Mouse (Mus musculus): ENCODE measurements around the gene Ppil1. TPM values are rescaled to one million over a fixed set of nuclear protein-coding genes. Genes with fewer than 3 reads are reported as not detected.
"Not testable (repeated sequence)": the region's sequence is repeated elsewhere in the genome, so short reads cannot be mapped to it uniquely, and the experiment has no call there.

Gene Ppil1
- polyA plus RNA-seq, 1 experiment from 2014 or later: 59.1 TPM

- H3K36me3 ChIP-seq (ENCODE audit: control insufficient read depth, insufficient read depth): peaks cover 36% of the 10 kb centered on the region
- H3K27me3 ChIP-seq (replicated peaks; ENCODE audit: control insufficient read depth, insufficient read depth, low read length): no peaks in the 10 kb centered on the region
- TF ChIP-seq CTCF (IDR thresholded peaks at IDR 0.05; ENCODE audit: low read depth): no peak
- H3K9ac ChIP-seq (ENCODE audit: low read depth, low read length): no peak overlapping the region
- ATAC-seq: no peak
- WGBS: 84% methylated on average over 2 of the region's 2 CpGs
- no peaks in the 10 kb centered on the region for H3K9me3 ChIP-seq (ENCODE audit: control insufficient read depth)
- H3K27ac ChIP-seq (ENCODE audit: low read depth, low read length): no peak overlapping the region
- H3K4me3 ChIP-seq (ENCODE audit: low read depth, low read length): no peak overlapping the region
- no peak overlapping the region for H3K4me2 ChIP-seq (replicated peaks; ENCODE audit: low read depth)
- peaks cover 3% of the 10 kb centered on the region; the same call in 1 of the 2 replicates for H3K4me1 ChIP-seq (replicated peaks; ENCODE audit: control insufficient read depth, insufficient read depth, low read length)
Observed at GRCm38 (mm10) chr17:29258921-29259320, 5.1 kb downstream of the Ppil1 start.

GRCm38 (mm10) chr17:29258025-29258558 lies 5.9 kb downstream of the Ppil1 start:
- H3K27ac ChIP-seq (ENCODE audit: low read depth, low read length): peak overlapping the region; percentile 64
- no peak overlapping the region for H3K9ac ChIP-seq (ENCODE audit: low read depth, low read length)
- H3K4me2 ChIP-seq (replicated peaks; ENCODE audit: low read depth): no peak overlapping the region

GRCm38 (mm10) chr17:29257001-29257511 lies 6.9 kb downstream of the Ppil1 start:
- Histone ChIP-seq H3K9ac (ENCODE audit: low read depth, low read length) (no peak overlapping the region), H3K4me1 (replicated peaks; ENCODE audit: control insufficient read depth, insufficient read depth, low read length) (no peaks in the 10 kb centered on the region; the same call in 1 of the 2 replicates), H3K9me3 (ENCODE audit: control insufficient read depth) (no peaks in the 10 kb centered on the region), H3K4me3 (ENCODE audit: low read depth, low read length) (no peak overlapping the region), H3K4me2 (replicated peaks; ENCODE audit: low read depth) (no peak overlapping the region), H3K27me3 (replicated peaks; ENCODE audit: control insufficient read depth, insufficient read depth, low read length) (no peaks in the 10 kb centered on the region), H3K36me3 (ENCODE audit: control insufficient read depth, insufficient read depth) (peaks cover 45% of the 10 kb centered on the region), H3K27ac (ENCODE audit: low read depth, low read length) (no peak overlapping the region)
- ATAC-seq: no peak
- WGBS: 86% methylated on average over 10 of the region's 10 CpGs
- no peak for TF ChIP-seq CTCF (IDR thresholded peaks at IDR 0.05; ENCODE audit: low read depth)

More at GRCm38 (mm10) chr17:29258025-29258558, 5.9 kb downstream of the Ppil1 start:
- Histone ChIP-seq H3K27me3 (replicated peaks; ENCODE audit: control insufficient read depth, insufficient read depth, low read length) (no peaks in the 10 kb centered on the region), H3K4me3 (ENCODE audit: low read depth, low read length) (no peak overlapping the region), H3K9me3 (ENCODE audit: control insufficient read depth) (no peaks in the 10 kb centered on the region), H3K4me1 (replicated peaks; ENCODE audit: control insufficient read depth, insufficient read depth, low read length) (peaks cover 3% of the 10 kb centered on the region; the same call in 1 of the 2 replicates), H3K36me3 (ENCODE audit: control insufficient read depth, insufficient read depth) (peaks cover 43% of the 10 kb centered on the region)
- TF ChIP-seq CTCF (IDR thresholded peaks at IDR 0.05; ENCODE audit: low read depth): no peak
- 47% methylated on average over 10 of the region's 10 CpGs for WGBS
- peak; percentile 72 for ATAC-seq

GRCm38 (mm10) chr17:29256507-29256906 lies 7.5 kb downstream of the Ppil1 start:
- no peak for ATAC-seq
- H3K4me2 ChIP-seq (replicated peaks; ENCODE audit: low read depth): no peak overlapping the region

GRCm38 (mm10) chr17:29254784-29255183 lies 9.2 kb downstream of the Ppil1 start:
- H3K9me3 ChIP-seq (ENCODE audit: control insufficient read depth); H3K27ac ChIP-seq (ENCODE audit: low read depth, low read length); ATAC-seq; H3K4me3 ChIP-seq (ENCODE audit: low read depth, low read length); H3K27me3 ChIP-seq (replicated peaks; ENCODE audit: control insufficient read depth, insufficient read depth, low read length); H3K4me1 ChIP-seq (replicated peaks; ENCODE audit: control insufficient read depth, insufficient read depth, low read length); H3K9ac ChIP-seq (ENCODE audit: low read depth, low read length); H3K4me2 ChIP-seq (replicated peaks; ENCODE audit: low read depth): not testable (repeated sequence)
- H3K36me3 ChIP-seq (ENCODE audit: control insufficient read depth, insufficient read depth): peaks cover 55% of the 10 kb centered on the region
- 90% methylated on average over 6 of the region's 6 CpGs for WGBS

More at GRCm38 (mm10) chr17:29256507-29256906, 7.5 kb downstream of the Ppil1 start:
- 83% methylated on average over 6 of the region's 6 CpGs for WGBS
- no peak overlapping the region for H3K9ac ChIP-seq (ENCODE audit: low read depth, low read length)
- H3K4me1 ChIP-seq (replicated peaks; ENCODE audit: control insufficient read depth, insufficient read depth, low read length): peaks cover 2% of the 10 kb centered on the region; the same call in 1 of the 2 replicates
- peaks cover 48% of the 10 kb centered on the region for H3K36me3 ChIP-seq (ENCODE audit: control insufficient read depth, insufficient read depth)
- H3K27me3 ChIP-seq (replicated peaks; ENCODE audit: control insufficient read depth, insufficient read depth, low read length): no peaks in the 10 kb centered on the region
- no peak overlapping the region for H3K27ac ChIP-seq (ENCODE audit: low read depth, low read length)
- no peak for TF ChIP-seq CTCF (IDR thresholded peaks at IDR 0.05; ENCODE audit: low read depth)
- H3K4me3 ChIP-seq (ENCODE audit: low read depth, low read length): no peak overlapping the region
- no peaks in the 10 kb centered on the region for H3K9me3 ChIP-seq (ENCODE audit: control insufficient read depth)

- peaks cover 4% of the 10 kb centered on the region; the same call in 1 of the 2 replicates for H3K4me1 ChIP-seq (replicated peaks; ENCODE audit: control insufficient read depth, insufficient read depth, low read length)
- no peak overlapping the region for H3K9ac ChIP-seq (ENCODE audit: low read depth, low read length)
- peaks cover 55% of the 10 kb centered on the region for H3K36me3 ChIP-seq (ENCODE audit: control insufficient read depth, insufficient read depth)
- 76% methylated on average over 9 of the region's 9 CpGs for WGBS
- no peaks in the 10 kb centered on the region for H3K27me3 ChIP-seq (replicated peaks; ENCODE audit: control insufficient read depth, insufficient read depth, low read length)
- TF ChIP-seq CTCF (IDR thresholded peaks at IDR 0.05; ENCODE audit: low read depth): no peak
- H3K4me3 ChIP-seq (ENCODE audit: low read depth, low read length): no peak overlapping the region
- no peaks in the 10 kb centered on the region for H3K9me3 ChIP-seq (ENCODE audit: control insufficient read depth)
- no peak overlapping the region for H3K4me2 ChIP-seq (replicated peaks; ENCODE audit: low read depth)
- no peak overlapping the region for H3K27ac ChIP-seq (ENCODE audit: low read depth, low read length)
- ATAC-seq: no peak
Observed at GRCm38 (mm10) chr17:29253684-29254083, 10.3 kb downstream of the Ppil1 start.
